Mouse (Mus musculus): ENCODE data around the gene Nr2c2ap. TPM values are rescaled to one million over a fixed set of nuclear protein-coding genes. Genes with fewer than 3 reads are reported as not detected.

Nr2c2ap gene
- polyA plus RNA-seq (2012; rRNA removed; ENCODE audit: low replicate concordance) = 18.9 and 21.9 TPM in 2 replicates

DNA sequence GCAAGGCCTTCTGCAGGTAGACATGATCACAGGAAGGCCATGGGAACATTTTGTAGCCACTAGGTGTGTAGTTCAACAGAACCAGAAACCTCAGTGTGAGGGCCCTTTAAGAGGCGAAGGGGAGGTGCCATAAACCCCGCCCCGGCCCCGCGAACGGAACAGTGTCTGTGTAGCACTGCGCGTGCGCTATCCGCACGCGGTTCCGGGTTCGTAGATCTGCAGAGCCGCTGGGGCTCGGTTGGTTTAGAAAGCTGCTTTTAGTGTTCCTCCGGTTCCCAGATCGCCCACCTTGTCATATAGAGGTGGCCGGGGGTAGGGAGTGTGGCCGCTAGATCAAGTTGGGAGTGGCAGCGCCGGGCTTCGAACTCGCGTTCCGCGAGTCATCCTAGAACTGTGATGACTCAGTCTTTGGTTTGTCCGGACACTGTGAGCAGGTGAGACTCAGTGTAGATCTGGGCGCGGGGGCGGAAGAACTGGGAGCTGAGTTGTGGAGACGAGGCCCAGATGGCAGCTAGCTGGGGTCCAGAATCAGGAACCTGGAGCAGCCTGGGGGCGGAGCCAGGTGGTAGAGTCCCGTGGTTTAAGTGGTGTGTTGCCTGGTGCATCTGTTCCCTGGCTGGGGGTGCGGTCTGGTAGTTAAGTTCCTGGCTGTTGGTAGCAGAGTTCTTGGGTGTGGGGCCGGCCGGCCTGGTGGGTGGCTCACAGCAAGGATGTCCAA, at the start of gene Nr2c2ap:
TSS of gene Nr2c2ap (plus strand) at position 168 of the 718 bp plus-strand sequence.

DNA sequence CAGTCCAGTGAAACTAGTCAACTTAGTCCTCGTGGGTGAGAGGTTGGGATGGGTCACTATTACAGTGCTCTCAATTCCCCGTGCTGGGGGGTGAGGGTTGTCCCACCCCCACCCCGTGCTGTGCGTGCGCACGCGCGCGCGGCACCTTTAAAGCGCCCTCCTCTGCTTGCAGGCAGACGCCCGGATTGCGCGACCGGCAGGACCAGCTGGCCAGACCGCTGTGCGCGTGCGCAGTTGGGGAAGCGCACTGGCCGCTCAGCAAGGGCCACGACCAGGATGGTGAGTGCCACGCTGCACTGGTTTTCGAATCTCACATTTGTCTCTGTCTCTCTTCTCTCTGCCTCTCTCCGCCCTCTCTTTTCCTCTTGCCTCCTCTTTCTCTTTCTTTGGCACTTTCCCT, 47.8 kb upstream of the Nr2c2ap start, which contains the start of gene Hapln4:
TSS of gene Hapln4 (plus strand) at position 173 of the 400 bp plus-strand sequence.

DNA sequence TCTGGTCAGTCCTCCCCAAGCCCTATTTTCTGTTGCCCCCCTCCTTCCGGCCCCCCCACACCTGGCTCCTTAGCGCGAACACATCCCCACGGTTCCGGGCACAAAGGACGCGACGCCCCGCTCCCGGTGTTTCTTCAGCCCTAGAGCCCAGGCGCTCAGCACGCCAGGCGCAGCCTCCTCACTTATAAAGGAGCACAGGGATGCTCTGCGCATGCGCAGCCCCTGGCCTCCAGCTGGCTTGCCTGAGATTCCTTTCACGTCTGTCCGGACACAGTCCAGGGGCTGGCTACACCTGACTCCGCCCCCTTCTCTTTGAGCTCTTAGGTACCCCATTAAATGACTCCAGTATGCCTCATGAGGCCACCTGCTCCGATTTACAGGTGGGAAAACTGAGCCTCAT, 10.5 kb upstream of the Nr2c2ap start, which contains the start of gene Ncan:
TSS of gene Ncan (minus strand) at position 207 of the 400 bp plus-strand sequence.

DNA sequence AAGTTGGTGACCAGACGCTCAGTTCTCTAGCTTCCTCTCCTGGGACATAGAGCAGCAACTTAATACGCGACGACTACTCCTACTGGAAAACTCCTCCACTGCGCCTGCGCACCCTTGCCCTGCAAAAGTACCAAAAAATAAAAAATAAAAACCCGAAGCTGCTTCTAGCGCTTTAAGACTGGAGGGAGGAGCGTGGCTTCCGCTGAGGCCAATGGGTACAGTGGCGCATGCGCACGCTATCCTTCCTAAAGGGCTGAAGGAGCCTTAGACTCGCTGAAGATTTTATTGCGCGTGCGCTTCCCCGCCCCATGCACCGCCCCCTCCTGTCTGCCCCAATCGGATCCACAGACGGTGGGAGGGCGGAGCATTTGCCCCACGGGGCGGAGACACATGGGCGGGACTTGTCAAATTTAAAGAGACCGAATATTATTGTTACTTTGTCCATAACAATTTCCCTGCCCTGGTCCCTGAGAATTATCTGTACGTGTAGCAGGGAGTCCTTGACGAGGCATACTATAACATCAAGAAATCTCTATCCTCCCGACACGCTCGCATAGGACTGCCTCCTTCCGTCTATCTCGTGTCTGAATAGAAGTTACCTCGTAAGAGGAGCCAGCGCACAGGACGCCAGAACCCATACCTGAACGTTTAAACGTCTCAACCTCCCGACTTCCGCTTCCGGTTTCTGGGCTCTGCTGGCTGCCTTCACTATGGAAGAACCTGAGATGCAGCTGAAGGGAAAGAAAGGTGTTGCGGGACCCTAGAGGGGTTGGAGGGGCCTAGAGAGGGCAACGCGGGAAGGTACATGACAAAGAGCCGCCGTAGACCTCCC, 8.1 kb downstream of the Nr2c2ap start, which contains the start of the genes Rfxank, Borcs8 and Mef2b:
TSS of gene Rfxank (minus strand) at position 129 of the 832 bp plus-strand sequence.
TSS of gene Borcs8 (plus strand) at position 474 of the 832 bp plus-strand sequence.
TSS of gene Mef2b (plus strand) at position 686 of the 832 bp plus-strand sequence.

DNA sequence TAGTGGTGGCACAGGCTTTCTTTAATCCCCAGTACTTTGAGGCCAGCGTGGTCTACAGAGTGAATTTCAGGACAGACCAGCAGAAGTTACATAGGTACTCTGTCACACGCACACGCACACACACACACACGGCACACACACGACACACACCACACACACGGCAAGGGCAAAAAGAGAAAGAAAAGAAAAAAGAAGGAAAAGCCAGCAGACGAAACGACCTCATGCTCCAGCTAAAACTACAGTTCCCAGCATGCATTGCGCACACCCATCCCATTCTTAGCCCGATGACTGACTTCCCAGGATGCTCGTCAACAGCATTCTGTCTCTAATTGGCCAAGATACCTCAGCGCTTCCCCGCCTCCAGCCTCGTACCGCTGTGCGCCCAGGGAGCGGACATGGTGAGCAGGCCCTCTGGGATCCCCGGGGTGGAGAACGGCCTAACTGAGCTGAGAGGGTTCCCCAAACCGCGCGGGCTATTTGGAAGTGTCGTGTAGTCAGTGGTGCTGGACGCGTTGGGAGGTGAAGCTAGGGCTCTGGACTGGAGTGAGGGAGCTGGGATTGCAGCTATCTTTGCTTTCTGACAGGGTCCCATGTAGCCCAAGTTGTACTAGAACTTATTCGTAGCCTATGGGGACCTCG, 41.0 kb downstream of the Nr2c2ap start, which contains the start of gene Tmem161a:
TSS of gene Tmem161a (plus strand) at position 314 of the 639 bp plus-strand sequence.

Other genes with a start within 250 kb of the Nr2c2ap start
- 0.07 and 0.41 TPM in 2 replicates for gene Cilp2, start 243.6 kb upstream of the Nr2c2ap start, polyA plus RNA-seq (2012; rRNA removed; ENCODE audit: low replicate concordance)
- gene Tssk6, start 229.1 kb upstream of the Nr2c2ap start, polyA plus RNA-seq (2012; rRNA removed; ENCODE audit: low replicate concordance) = 0.56 and 1.2 TPM in 2 replicates
- 124 and 130 TPM in 2 replicates for gene Ndufa13, start 228.8 kb upstream of the Nr2c2ap start, polyA plus RNA-seq (2012; rRNA removed; ENCODE audit: low replicate concordance)
- 3.1 and 5.2 TPM in 2 replicates for gene Yjefn3, start 228.6 kb upstream of the Nr2c2ap start, polyA plus RNA-seq (2012; rRNA removed; ENCODE audit: low replicate concordance)
- 50.7 and 79.7 TPM in 2 replicates for gene Gatad2a, start 134.9 kb upstream of the Nr2c2ap start, polyA plus RNA-seq (2012; rRNA removed; ENCODE audit: low replicate concordance)
- 76.7 and 101 TPM in 2 replicates for gene Mau2, start 88.6 kb upstream of the Nr2c2ap start, polyA plus RNA-seq (2012; rRNA removed; ENCODE audit: low replicate concordance)
- 10.8 and 14.6 TPM in 2 replicates for gene Sugp1, start 88.5 kb upstream of the Nr2c2ap start, polyA plus RNA-seq (2012; rRNA removed; ENCODE audit: low replicate concordance)
- gene Tm6sf2, start 58.4 kb upstream of the Nr2c2ap start, polyA plus RNA-seq (2012; rRNA removed; ENCODE audit: low replicate concordance) = 3.2 and 4.2 TPM in 2 replicates
- 0.42 and 0.92 TPM in 2 replicates for gene Hapln4, start 47.9 kb upstream of the Nr2c2ap start, polyA plus RNA-seq (2012; rRNA removed; ENCODE audit: low replicate concordance)
- 0.50 and 3.3 TPM in 2 replicates for gene Ncan, start 10.5 kb upstream of the Nr2c2ap start, polyA plus RNA-seq (2012; rRNA removed; ENCODE audit: low replicate concordance)
- 27.5 and 30.0 TPM in 2 replicates for gene Rfxank, start 7.8 kb downstream of the Nr2c2ap start, polyA plus RNA-seq (2012; rRNA removed; ENCODE audit: low replicate concordance)
- 105 and 114 TPM in 2 replicates for gene Borcs8, start 8.2 kb downstream of the Nr2c2ap start, polyA plus RNA-seq (2012; rRNA removed; ENCODE audit: low replicate concordance)
- gene Mef2b, start 8.4 kb downstream of the Nr2c2ap start, polyA plus RNA-seq (2012; rRNA removed; ENCODE audit: low replicate concordance) = 0.32 and 0.39 TPM in 2 replicates
- 123 and 138 TPM in 2 replicates for gene Tmem161a, start 41.0 kb downstream of the Nr2c2ap start, polyA plus RNA-seq (2012; rRNA removed; ENCODE audit: low replicate concordance)
- 41.2 and 60.9 TPM in 2 replicates for gene Slc25a42, start 81.0 kb downstream of the Nr2c2ap start, polyA plus RNA-seq (2012; rRNA removed; ENCODE audit: low replicate concordance)
- gene Sugp2, start 102.9 kb downstream of the Nr2c2ap start, polyA plus RNA-seq (2012; rRNA removed; ENCODE audit: low replicate concordance) = 37.0 and 50.6 TPM in 2 replicates
- 28.9 TPM in 2 replicates for gene Armc6, start 103.1 kb downstream of the Nr2c2ap start, polyA plus RNA-seq (2012; rRNA removed; ENCODE audit: low replicate concordance)
- gene Homer3, start 151.5 kb downstream of the Nr2c2ap start, polyA plus RNA-seq (2012; rRNA removed; ENCODE audit: low replicate concordance) = 41.4 and 54.4 TPM in 2 replicates
- 39.0 and 64.2 TPM in 2 replicates for gene Ddx49, start 171.2 kb downstream of the Nr2c2ap start, polyA plus RNA-seq (2012; rRNA removed; ENCODE audit: low replicate concordance)
- gene Cope, start 171.2 kb downstream of the Nr2c2ap start, polyA plus RNA-seq (2012; rRNA removed; ENCODE audit: low replicate concordance) = 327 and 352 TPM in 2 replicates
- gene Cers1, start 184.4 kb downstream of the Nr2c2ap start, polyA plus RNA-seq (2012; rRNA removed; ENCODE audit: low replicate concordance) = 1.3 and 8.5 TPM in 2 replicates
- 0.53 and 1.3 TPM in 2 replicates for gene Gdf1, start 198.5 kb downstream of the Nr2c2ap start, polyA plus RNA-seq (2012; rRNA removed; ENCODE audit: low replicate concordance)
- gene Upf1, start 221.9 kb downstream of the Nr2c2ap start, polyA plus RNA-seq (2012; rRNA removed; ENCODE audit: low replicate concordance) = 24.6 and 43.5 TPM in 2 replicates
- gene Comp, start 242.2 kb downstream of the Nr2c2ap start, polyA plus RNA-seq (2012; rRNA removed; ENCODE audit: low replicate concordance) = 1.2 TPM in 2 replicates

All from subcutaneous adipose tissue, adult 2 months (tissue).